Mouse (Mus musculus) brown adipose tissue, adult 24 weeks (tissue): ENCODE measurements around the gene Ing4. TPM values are rescaled to one million over a fixed set of nuclear protein-coding genes. Genes with fewer than 3 reads are reported as not detected.

Experiments used
- H3K27ac ChIP-seq: fragments of 200-500 bp; replicated peaks from 2 replicates; pipeline ENCODE4 v1.5.1; 2012; ENCODE audit warnings: low read depth, mild to moderate bottlenecking, low read length
- H3K4me1 ChIP-seq: fragments of 200-500 bp; 2 replicates; pipeline ENCODE4 v1.6.1; 2012; ENCODE audit warnings: low read length, mixed read lengths; ENCODE audit not compliant: control insufficient read depth, insufficient read depth, insufficient read length
- H3K4me3 ChIP-seq: fragments of 200-500 bp; 2 replicates; pipeline ENCODE4 v1.5.1; 2012; ENCODE audit warnings: low read depth, mild to moderate bottlenecking, low read length, moderate library complexity; ENCODE audit not compliant: insufficient read depth
- polyA plus RNA-seq: library from polyadenylated mRNA; stranded (reverse); fragments of >200 nt; gene quantifications from 2 replicates; pipeline ENCODE4 v1.2.4, GENCODE M21; 2012; ENCODE audit not compliant: missing spikeins, insufficient read depth, insufficient read length

Ing4 gene
- polyA plus RNA-seq, 1 experiment, result 34.0 TPM

DNA sequence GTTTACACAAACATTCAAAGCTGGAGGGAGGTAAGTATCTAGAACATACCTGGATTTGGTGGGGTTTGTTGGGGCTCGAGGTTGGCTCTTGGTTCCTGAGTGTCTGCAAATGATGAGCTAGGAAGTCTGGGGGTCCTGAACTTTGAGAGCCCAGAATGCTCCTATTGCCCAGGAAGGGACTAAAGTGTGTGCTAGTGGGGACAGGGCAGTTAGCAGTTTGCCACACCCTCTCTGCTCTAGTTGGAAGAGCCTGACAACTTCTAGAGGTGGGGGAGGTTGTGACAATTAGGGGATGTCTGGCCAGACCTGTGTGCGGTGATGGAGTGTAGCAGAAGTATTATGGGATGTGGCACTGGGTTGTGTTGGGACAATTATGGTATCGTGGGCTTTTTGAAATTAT is 55.3 kb downstream of the Ing4 start:
- Histone ChIP-seq H3K4me3 (no peak overlapping the region), H3K27ac (no peak overlapping the region), H3K4me1 (peaks cover 18% of the 10 kb centered on the region)

- Histone ChIP-seq H3K4me3 (peak within 1 kb of the TSS; percentile 100), H3K4me1 (peaks cover 19% of the 10 kb centered on the region), H3K27ac (peak within 1 kb of the TSS; percentile 97)
These were observed 56.1 kb downstream of the Ing4 start, which contains the start of gene Chd4 for GRCm38 (mm10) chr6:125095391-125096278. Gene Chd4 (plus strand): TSS chr6:125095981.

- H3K27ac ChIP-seq, result peak overlapping the region; percentile 97
- H3K4me3 ChIP-seq, result peak overlapping the region; percentile 100
- H3K4me1 ChIP-seq, result peaks cover 19% of the 10 kb centered on the region
These were observed 56.7 kb downstream of the Ing4 start for GRCm38 (mm10) chr6:125096279-125096596.

GRCm38 (mm10) chr6:125096597-125097345 is 57.2 kb downstream of the Ing4 start:
- peak overlapping the region; percentile 100 for H3K4me3 ChIP-seq
- peaks cover 19% of the 10 kb centered on the region for H3K4me1 ChIP-seq
- H3K27ac ChIP-seq, result peak overlapping the region; percentile 82

DNA sequence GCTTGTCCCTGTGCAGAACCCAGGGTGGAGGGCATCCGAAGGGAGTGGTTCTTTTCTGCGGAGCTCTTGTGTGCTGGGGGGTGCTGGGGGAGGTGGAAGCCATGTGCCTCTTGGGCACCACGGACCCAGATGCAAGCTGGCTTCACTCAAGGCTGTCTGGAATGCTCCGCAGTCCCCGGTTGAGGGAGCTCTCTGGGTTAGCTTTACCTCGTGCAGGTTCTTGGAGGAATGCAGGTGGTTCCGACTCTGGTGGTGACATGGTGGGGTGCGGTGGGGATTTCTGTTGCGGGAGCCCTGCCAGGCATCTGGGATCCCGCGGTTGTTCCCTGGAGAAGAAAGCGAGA is 57.8 kb downstream of the Ing4 start:
- peaks cover 19% of the 10 kb centered on the region for H3K4me1 ChIP-seq
- H3K4me3 ChIP-seq, result peak overlapping the region; percentile 100
- peak overlapping the region; percentile 58 for H3K27ac ChIP-seq

DNA sequence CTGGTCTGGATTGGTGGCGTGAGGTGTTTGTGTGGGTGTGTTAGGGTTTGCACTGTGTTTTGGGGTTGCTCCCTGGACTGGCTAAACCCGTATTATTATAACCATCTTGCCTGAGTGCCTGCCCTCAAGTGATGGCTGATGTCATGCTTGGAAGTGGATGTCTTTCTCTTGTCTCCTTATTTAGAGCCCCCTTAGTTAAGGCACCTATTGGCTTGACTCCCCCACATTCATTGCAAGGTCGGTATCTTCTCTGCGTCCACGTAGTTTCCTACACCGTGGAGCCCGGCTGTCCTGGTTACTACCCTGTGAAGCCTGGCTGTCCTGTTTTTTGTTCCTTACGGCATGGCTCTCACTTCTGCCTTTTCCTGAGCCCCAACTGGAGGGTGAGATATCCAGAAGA is 58.4 kb downstream of the Ing4 start:
- H3K27ac ChIP-seq, result peak overlapping the region; percentile 58
- peak overlapping the region; percentile 100 for H3K4me3 ChIP-seq
- peaks cover 19% of the 10 kb centered on the region for H3K4me1 ChIP-seq

DNA sequence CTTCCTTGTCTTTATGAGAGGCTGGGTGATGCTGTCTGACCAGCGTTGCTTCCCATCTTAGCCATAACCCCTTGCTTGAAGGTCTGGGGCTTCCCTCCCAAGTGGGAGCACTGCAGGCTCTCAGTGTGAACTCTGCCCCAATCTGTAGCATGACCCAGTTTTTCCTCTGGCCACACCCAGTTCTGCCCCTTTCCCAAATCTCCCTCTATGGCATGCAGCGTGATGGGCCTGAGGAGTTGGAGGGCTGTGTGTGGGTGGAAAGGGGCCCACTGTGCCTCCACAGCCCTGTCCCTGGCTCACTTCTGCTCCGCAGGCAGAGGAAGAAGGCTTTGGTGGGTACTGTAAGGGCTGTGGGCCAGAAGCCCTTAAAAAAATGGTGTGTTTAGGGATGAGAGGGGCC is 59.0 kb downstream of the Ing4 start:
- Histone ChIP-seq H3K4me1 (peaks cover 19% of the 10 kb centered on the region), H3K4me3 (peak overlapping the region; percentile 100), H3K27ac (peak overlapping the region; percentile 58)

Other genes with a start within 250 kb of the Ing4 start
- gene Spsb2, start 231.1 kb upstream of the Ing4 start, polyA plus RNA-seq, result 5.1 and 7.3 TPM in 2 replicates
- 519 and 573 TPM in 2 replicates for gene Tpi1, start 225.5 kb upstream of the Ing4 start, polyA plus RNA-seq
- 35.8 and 39.4 TPM in 2 replicates for gene Usp5, start 210.3 kb upstream of the Ing4 start, polyA plus RNA-seq
- 2.4 TPM in 1 of 2 replicates, not detected in the other for gene Cdca3, start 210.2 kb upstream of the Ing4 start, polyA plus RNA-seq
- not detected in 2 replicates for gene Gnb3, start 199.5 kb upstream of the Ing4 start, polyA plus RNA-seq
- gene P3h3, start 182.0 kb upstream of the Ing4 start, polyA plus RNA-seq, result 2.7 and 3.8 TPM in 2 replicates
- gene Gpr162, start 175.8 kb upstream of the Ing4 start, polyA plus RNA-seq, result 0.88 TPM in 1 of 2 replicates, not detected in the other
- not detected in 2 replicates for gene Cd4, start 151.5 kb upstream of the Ing4 start, polyA plus RNA-seq
- 12.2 and 15.1 TPM in 2 replicates for gene Lag3, start 128.1 kb upstream of the Ing4 start, polyA plus RNA-seq
- gene Ptms, start 119.7 kb upstream of the Ing4 start, polyA plus RNA-seq, result 949 and 1,236 TPM in 2 replicates
- gene Mlf2, start 108.4 kb upstream of the Ing4 start, polyA plus RNA-seq, result 238 and 301 TPM in 2 replicates
- 74.8 and 85.4 TPM in 2 replicates for gene Cops7a, start 74.2 kb upstream of the Ing4 start, polyA plus RNA-seq
- gene Pianp, start 43.1 kb upstream of the Ing4 start, polyA plus RNA-seq, result 0.54 TPM in 1 of 2 replicates, not detected in the other
- 19.9 and 25.6 TPM in 2 replicates for gene Zfp384, start 30.6 kb upstream of the Ing4 start, polyA plus RNA-seq
- 5.1 and 5.5 TPM in 2 replicates for gene Acrbp, start 9.9 kb downstream of the Ing4 start, polyA plus RNA-seq
- gene Lpar5, start 28.2 kb downstream of the Ing4 start, polyA plus RNA-seq, result not detected in 2 replicates
- gene Chd4, start 56.2 kb downstream of the Ing4 start, polyA plus RNA-seq, result 73.3 and 90.8 TPM in 2 replicates
- 10.0 and 16.0 TPM in 2 replicates for gene Nop2, start 92.1 kb downstream of the Ing4 start, polyA plus RNA-seq
- 2.9 and 3.2 TPM in 2 replicates for gene Iffo1, start 105.5 kb downstream of the Ing4 start, polyA plus RNA-seq
- 1,014 and 1,139 TPM in 2 replicates for gene Gapdh, start 126.7 kb downstream of the Ing4 start, polyA plus RNA-seq
- gene Ncapd2, start 151.9 kb downstream of the Ing4 start, polyA plus RNA-seq, result 7.5 and 9.2 TPM in 2 replicates
- gene Mrpl51, start 152.0 kb downstream of the Ing4 start, polyA plus RNA-seq, result 316 and 439 TPM in 2 replicates
- gene Vamp1, start 175.8 kb downstream of the Ing4 start, polyA plus RNA-seq, result 5.4 and 7.7 TPM in 2 replicates
- gene Tapbpl, start 192.1 kb downstream of the Ing4 start, polyA plus RNA-seq, result 16.1 and 24.1 TPM in 2 replicates
- gene Cd27, start 197.2 kb downstream of the Ing4 start, polyA plus RNA-seq, result not detected in 2 replicates
- not detected in 2 replicates for gene Tuba3a, start 246.3 kb downstream of the Ing4 start, polyA plus RNA-seq